Mouse (Mus musculus): ENCODE measurements around the gene 6030452D12Rik.
A peak's percentile ranks its signal among the peaks of the same experiment; 100 is the strongest.

Gene 6030452D12Rik

GRCm38 (mm10) chr8:106518763-106519162, 18.4 kb downstream of the 6030452D12Rik start:
- DNase-seq: no peak

GRCm38 (mm10) chr8:106520578-106520977, 20.3 kb downstream of the 6030452D12Rik start:
- no peak for DNase-seq

DNA sequence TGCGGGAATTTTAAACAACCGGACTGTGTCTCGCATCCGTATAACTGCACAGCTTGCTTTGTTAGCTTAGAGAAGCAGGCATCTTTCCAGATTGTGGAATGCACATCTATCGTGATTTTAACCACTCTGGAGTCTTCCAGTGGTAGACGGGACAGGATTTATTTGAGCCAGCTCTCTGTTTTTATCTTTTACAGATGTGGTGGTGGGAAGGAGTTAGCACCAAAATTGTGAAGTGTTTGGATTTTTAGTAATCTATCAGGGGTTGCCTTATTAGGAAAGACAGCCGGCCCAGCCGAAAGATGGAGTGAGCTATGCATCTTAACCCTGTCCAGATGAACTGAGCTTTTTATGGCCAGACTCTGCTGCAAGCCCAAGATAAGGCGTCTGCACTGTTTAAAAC, 21.5 kb downstream of the 6030452D12Rik start:
- DNase-seq: no peak

- DNase-seq: no peak
Observed at GRCm38 (mm10) chr8:106526725-106527124, 26.4 kb downstream of the 6030452D12Rik start.

GRCm38 (mm10) chr8:106527241-106528036, 27.1 kb downstream of the 6030452D12Rik start:
- DNase-seq: no peak

- no peak for DNase-seq
Observed at GRCm38 (mm10) chr8:106528596-106529249, 28.4 kb downstream of the 6030452D12Rik start.

DNA sequence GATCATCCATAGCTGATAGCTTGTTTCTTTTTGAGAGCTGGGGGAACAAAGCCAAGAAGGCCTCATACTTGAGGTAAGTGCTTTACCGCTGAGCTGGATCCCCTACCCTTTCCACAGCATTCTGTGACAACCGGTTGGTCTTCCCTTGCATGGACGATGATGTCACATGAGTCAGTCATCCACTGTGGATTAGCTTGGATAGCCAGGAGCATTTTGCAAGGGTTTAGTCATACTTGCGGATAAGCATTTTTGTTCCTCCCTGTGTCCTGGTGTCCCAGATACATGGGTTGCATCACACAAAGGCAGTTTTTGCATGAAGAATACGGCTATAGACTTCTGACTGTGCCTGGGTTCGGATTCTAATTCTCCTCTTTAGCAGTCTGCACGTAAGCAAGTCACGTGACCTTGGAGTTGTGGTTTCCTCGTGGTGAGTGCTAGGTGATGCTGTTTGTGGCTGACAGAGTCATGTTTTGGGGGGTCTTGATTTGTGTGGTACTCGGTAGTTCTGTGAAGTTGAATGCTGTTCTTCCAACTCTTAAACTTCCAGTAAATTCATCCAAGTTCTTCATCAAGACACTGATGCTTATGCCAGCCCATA, 29.7 kb downstream of the 6030452D12Rik start:
- DNase-seq: no peak

GRCm38 (mm10) chr8:106530566-106530965, 30.2 kb downstream of the 6030452D12Rik start:
- DNase-seq: no peak

DNA sequence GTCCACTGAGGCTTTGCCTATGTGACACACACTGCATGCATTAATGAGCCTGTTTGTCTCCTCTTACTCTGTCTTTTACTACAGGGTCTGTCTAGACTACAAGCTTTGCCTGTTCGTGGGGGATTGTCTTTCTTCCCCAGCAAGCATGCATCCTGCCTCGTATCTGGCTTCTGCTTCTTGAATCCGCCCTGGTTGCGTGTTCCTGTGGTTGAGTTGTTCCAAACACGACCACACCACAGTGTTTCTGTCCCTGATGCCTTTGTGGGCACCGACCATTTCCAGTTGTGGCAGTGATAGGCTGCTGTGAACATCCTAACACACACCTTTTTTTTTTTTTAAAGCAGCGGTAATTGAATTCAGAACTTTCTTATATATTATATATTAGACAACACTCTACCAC, 33.4 kb downstream of the 6030452D12Rik start:
- no peak for DNase-seq

GRCm38 (mm10) chr8:106534449-106534848, 34.1 kb downstream of the 6030452D12Rik start:
- DNase-seq: peak; percentile 12

DNA sequence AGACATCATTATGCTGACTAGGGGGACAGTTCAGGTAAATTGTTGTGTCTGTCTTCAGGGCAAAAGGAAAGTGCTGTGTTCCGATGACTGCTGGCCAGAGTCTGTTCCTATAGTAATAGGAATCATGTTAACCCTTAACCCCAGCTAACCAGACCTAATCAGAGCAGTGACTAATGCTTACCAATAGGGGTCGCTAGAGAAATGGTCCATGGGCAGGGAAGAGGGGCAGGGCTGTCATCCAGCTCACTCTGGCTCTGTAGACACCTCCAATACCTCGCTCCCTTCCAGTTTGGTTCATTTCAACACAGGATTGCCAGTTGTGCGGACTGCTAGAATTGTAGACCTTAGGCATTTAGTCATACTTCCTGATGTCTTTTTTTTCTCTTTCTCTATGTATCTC, 35.1 kb downstream of the 6030452D12Rik start:
- DNase-seq: no peak

DNA sequence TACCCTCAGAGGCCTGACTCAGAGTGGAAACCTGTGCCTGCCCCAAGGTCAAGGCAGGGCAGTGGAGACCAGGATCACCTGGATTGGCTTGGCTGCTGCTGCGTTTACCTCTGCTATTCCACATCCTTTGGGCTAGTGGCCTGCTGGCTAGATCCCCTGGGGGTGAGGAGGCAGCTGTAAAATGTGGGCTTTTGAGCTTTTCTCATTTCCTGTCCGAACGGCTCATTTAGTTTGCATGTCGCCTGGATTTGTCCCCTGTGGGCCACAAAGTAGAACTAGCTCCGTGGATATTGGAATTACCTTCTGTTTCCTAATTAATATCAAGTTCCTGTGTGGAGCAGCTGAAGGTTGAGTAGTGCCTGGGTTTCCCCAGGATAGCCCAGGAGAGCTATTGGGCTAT, 38.9 kb downstream of the 6030452D12Rik start:
- no peak for DNase-seq

- DNase-seq: no peak
Observed at GRCm38 (mm10) chr8:106541002-106541401, 40.7 kb downstream of the 6030452D12Rik start.

DNA sequence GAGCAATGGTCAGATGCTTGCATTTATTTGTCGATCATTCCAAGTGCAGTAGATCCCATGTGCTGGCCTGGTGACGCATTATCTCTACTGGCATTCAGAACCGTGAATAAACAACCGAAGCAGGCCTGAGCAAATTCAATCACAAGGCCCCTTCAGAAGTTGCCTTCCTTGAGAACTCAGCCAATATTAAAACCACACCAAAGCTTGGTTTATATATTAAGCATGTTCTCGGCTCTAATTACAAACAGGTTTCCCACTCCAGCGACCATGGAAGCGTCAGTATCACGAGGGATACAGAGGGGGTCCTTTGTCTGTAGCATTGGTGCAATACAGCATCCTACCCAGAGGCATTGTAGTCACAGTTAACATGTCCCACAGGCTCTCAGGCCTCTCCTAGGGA, 42.7 kb downstream of the 6030452D12Rik start:
- no peak for DNase-seq

- no peak for DNase-seq
Observed at GRCm38 (mm10) chr8:106545149-106545548, 44.8 kb downstream of the 6030452D12Rik start.

DNA sequence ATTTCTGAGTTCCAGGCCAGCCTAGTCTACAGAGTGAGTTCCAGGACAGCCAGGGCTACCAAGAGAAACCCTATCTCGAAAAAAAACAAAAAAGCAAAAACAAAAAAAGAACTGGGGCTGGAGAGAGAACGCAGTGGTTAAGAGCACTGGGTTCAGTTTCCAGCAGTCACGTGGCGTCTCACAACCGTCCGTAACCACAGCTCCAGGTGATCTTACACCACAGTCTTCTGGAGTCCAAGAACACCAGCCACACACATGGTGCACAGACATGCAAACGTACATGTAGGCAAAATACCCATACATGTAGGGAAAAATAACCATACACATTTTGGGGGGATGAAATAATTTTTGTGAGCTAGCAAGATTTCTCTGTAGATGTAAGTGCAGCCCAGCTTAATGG, 46.4 kb downstream of the 6030452D12Rik start:
- no peak for DNase-seq

- no peak for DNase-seq
Observed at GRCm38 (mm10) chr8:106548366-106548936, 48.1 kb downstream of the 6030452D12Rik start.

- no peak for DNase-seq
Observed at GRCm38 (mm10) chr8:106550906-106551305, 50.6 kb downstream of the 6030452D12Rik start.

DNA sequence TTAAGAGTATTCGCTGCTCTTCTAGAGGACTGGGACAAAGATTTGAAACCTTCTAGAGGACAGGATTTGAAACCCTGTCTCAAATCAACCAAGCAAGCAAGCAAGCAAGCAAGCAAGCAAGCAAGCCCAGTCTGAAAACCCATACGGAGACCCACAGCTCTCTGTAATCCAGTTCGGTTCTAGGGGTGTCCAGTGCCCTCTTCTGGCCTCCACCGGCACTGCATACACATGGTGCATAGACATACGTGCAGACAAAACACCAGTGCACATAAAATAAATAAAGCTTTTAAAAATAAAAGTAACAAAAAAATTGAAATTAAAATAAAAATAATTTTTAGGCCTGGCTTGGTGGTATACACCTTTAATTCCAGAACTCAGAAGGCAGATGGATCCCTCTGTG, 53.7 kb downstream of the 6030452D12Rik start:
- no peak for DNase-seq

GRCm38 (mm10) chr8:106556068-106556645, 55.8 kb downstream of the 6030452D12Rik start:
- DNase-seq: no peak
